Mouse (Mus musculus) midbrain, postnatal 0 days (tissue): ENCODE data around the gene Csnk1e. TPM values are rescaled to one million over a fixed set of nuclear protein-coding genes. Genes with fewer than 3 reads are reported as not detected.
A peak's percentile ranks its signal among the peaks of the same experiment; 100 is the strongest.

Experiments
- ATAC-seq: fragments of 200-750 bp; cut with Nextera tagmentation; 2 replicates; pipeline ENCODE4 v1.8.0; 2017; ENCODE audit warnings: moderate number of reproducible peaks, mild to moderate bottlenecking, moderate TSS enrichment, moderate library complexity; ENCODE audit not compliant: low FRiP score
- DNase-seq: peaks from one replicate; pipeline ENCODE4 v3.0.0-alpha.2; 2015; ENCODE audit warnings: low spot score
- H3K27ac ChIP-seq: fragments of 300-500 bp; sonication (generic); 2 replicates; pipeline ENCODE4 v1.5.1; 2014; ENCODE audit warnings: low read depth, mild to moderate bottlenecking, low read length, mixed read lengths
- H3K27me3 ChIP-seq: fragments of 300-500 bp; sonication (generic); 2 replicates; pipeline ENCODE4 v1.6.1; 2014; ENCODE audit warnings: low read length, control low read depth, mixed read lengths; ENCODE audit not compliant: insufficient read depth
- H3K36me3 ChIP-seq: fragments of 300-500 bp; sonication (generic); 2 replicates; pipeline ENCODE4 v1.6.1; 2014; ENCODE audit warnings: low read length, control low read depth, mixed read lengths; ENCODE audit not compliant: insufficient read depth
- H3K4me1 ChIP-seq: fragments of 300-500 bp; sonication (generic); 2 replicates; pipeline ENCODE4 v1.6.1; 2014; ENCODE audit warnings: mild to moderate bottlenecking, control low read depth, antibody characterized with exemption, low read length, mixed read lengths; ENCODE audit not compliant: insufficient read depth
- H3K4me2 ChIP-seq: fragments of 300-500 bp; sonication (generic); 2 replicates; pipeline ENCODE4 v1.6.1; 2014; ENCODE audit warnings: low read depth, mild to moderate bottlenecking, low read length, mixed read lengths; ENCODE audit not compliant: poor library complexity, severe bottlenecking
- H3K4me3 ChIP-seq: fragments of 300-500 bp; sonication (generic); 2 replicates; pipeline ENCODE4 v1.5.1; 2014; ENCODE audit warnings: low read depth, mild to moderate bottlenecking, low read length, moderate library complexity
- H3K9ac ChIP-seq: fragments of 300-500 bp; sonication (generic); replicated peaks from 2 replicates; pipeline ENCODE4 v1.6.1; 2014; ENCODE audit warnings: mild to moderate bottlenecking, low read length, moderate library complexity, mixed read lengths; ENCODE audit not compliant: poor library complexity, severe bottlenecking
- H3K9me3 ChIP-seq: fragments of 300-500 bp; sonication (generic); 2 replicates; pipeline ENCODE4 v1.6.1; 2016; ENCODE audit warnings: low read length, control low read depth
- CTCF ChIP-seq: IDR thresholded peaks from 2 replicates; pipeline ENCODE4 v1.5.1; 2016; ENCODE audit warnings: antibody characterized with exemption, mild to moderate bottlenecking
- WGBS: fragments of 180-500 bp; shearing (Covaris S2); extraction: QIAGEN DNeasy Blood & Tissue Kit; methylation state at CpG from one replicate; pipeline ENCODE4 v1.1.7; 2014; 5-methylcytosine and 5-hydroxymethylcytosine counted together
- polyA plus RNA-seq: library from polyadenylated mRNA; unstranded; fragments of >200 nt; fragmentation: Nextera tagmentation; extraction: Ambion mirVana; gene quantifications from 2 replicates; pipeline ENCODE4 v1.2.1, GENCODE M21; 2015
- total RNA-seq: library from RNA; depleted of rRNA; stranded (reverse); fragments of >200 nt; gene quantifications from 2 replicates; pipeline ENCODE4 v1.2.3, GENCODE M21; 2014

The Csnk1e gene
- total and polyA plus RNA-seq, 2 experiments from 2014 or later: 195 to 378 TPM

DNA sequence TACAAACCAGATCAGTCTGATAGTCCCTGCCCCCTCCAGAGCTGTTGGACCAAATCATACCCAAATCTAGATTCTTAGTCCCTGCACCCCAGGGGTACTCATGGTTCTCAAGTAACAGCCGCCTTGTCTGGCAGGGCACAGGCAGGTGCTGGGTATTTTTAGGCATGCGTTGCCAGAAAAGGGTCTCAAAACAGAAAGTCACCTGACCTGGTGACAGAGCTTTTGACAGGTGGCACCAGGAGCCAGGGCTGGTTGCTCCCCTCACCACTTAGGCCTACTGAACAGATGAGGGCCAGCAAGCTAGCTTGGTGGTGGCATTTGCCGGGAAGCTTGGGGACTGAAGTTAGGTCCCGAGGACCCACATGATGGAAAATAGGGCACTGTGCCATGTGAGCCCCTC lies 48.8 kb downstream of the Csnk1e start:
- H3K9ac ChIP-seq: no peak overlapping the region
- H3K36me3 ChIP-seq: no peaks in the 10 kb centered on the region
- no peak overlapping the region for H3K4me2 ChIP-seq
- H3K4me1 ChIP-seq: no peaks in the 10 kb centered on the region; the same call in 1 of the 2 replicates
- ATAC-seq (no peak), DNase-seq (no peak)
- H3K9me3 ChIP-seq: no peaks in the 10 kb centered on the region
- no peak overlapping the region for H3K4me3 ChIP-seq
- no peaks in the 10 kb centered on the region for H3K27me3 ChIP-seq
- H3K27ac ChIP-seq: no peak overlapping the region
- WGBS: 81% methylated on average over 4 of the region's 4 CpGs
- TF ChIP-seq CTCF: no peak

- WGBS: 58% methylated on average over 1 of the region's 1 CpGs
- no peaks in the 10 kb centered on the region for H3K36me3 ChIP-seq
- no peaks in the 10 kb centered on the region for H3K9me3 ChIP-seq
- H3K27ac ChIP-seq: no peak overlapping the region
- H3K4me3 ChIP-seq: no peak overlapping the region
- H3K27me3 ChIP-seq: no peaks in the 10 kb centered on the region
- DNase-seq (no peak), ATAC-seq (no peak)
- no peak for TF ChIP-seq CTCF
- no peak overlapping the region for H3K4me2 ChIP-seq
- no peak overlapping the region for H3K9ac ChIP-seq
- peaks cover 10% of the 10 kb centered on the region for H3K4me1 ChIP-seq
Observed at GRCm38 (mm10) chr15:79404277-79404676, 51.1 kb downstream of the Csnk1e start.

GRCm38 (mm10) chr15:79403763-79404210 lies 51.6 kb downstream of the Csnk1e start:
- Histone ChIP-seq H3K4me3 (peak overlapping the region; percentile 99), H3K27ac (peak overlapping the region; percentile 55), H3K36me3 (no peaks in the 10 kb centered on the region), H3K4me1 (peaks cover 10% of the 10 kb centered on the region), H3K4me2 (peak overlapping the region; percentile 89), H3K9ac (peak overlapping the region; percentile 93), H3K9me3 (no peaks in the 10 kb centered on the region), H3K27me3 (no peaks in the 10 kb centered on the region)
- DNase-seq: no peak
- ATAC-seq: no peak
- no peak for TF ChIP-seq CTCF
- 15% methylated on average over 9 of the region's 9 CpGs for WGBS

DNA sequence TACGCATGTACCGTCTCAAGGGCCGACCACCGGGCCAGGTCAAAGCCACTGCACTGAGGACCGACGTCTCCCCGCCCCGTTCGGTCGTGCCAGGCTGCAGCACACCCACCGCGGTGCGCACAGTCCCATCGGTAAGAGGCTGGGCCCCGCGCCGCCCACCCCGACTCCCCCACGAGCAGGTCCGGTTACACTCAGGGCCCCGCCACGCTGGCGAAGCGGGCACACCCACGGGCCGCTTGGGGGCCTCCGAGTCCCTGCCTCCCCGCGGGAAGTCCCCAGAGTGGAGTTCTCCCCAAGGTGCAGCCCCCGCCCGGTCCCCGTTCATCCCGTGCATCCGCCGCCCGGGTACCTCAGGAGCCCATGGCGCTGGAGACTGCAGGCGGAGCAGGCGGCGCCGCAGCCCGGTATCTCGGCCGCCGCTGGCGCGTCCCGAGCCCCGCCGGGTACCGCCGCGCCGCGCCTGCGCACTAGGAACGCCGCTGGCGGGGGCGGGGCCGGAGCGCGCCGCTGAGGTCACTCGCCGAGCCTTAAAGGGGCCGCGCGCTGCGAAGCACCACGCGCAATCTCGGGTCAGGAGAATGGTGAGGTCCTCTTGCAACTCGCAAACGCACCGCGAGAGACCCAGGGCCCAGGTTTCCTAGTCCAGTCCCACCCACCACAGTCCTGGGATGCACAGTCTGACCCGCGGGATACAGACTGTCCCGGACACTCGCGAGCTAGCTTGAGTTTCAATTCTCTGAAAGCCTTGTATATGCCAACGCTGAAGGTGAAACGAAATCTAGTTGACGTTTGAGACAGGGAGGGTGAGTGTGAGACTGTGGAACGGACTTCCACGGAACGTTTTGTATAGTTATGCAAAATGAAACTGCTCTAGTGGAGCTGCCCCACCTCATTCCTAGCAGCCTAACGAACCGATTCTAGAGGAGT lies 52.3 kb downstream of the Csnk1e start, which contains the start of gene Tmem184b:
TSS of gene Tmem184b (minus strand) at position 734 of the 927 bp plus-strand sequence.
- Histone ChIP-seq H3K27me3 (no peaks in the 10 kb centered on the region), H3K4me2 (peak within 1 kb of the TSS; percentile 89), H3K36me3 (no peaks in the 10 kb centered on the region), H3K4me1 (peaks cover 10% of the 10 kb centered on the region), H3K27ac (peak within 1 kb of the TSS; percentile 69), H3K4me3 (peak within 1 kb of the TSS; percentile 99), H3K9ac (peak within 1 kb of the TSS; percentile 93), H3K9me3 (no peaks in the 10 kb centered on the region)
- peak; percentile 90 for DNase-seq
- TF ChIP-seq CTCF: no peak
- under 1% methylated on average over 84 of the region's 90 CpGs for WGBS
- ATAC-seq: peak; percentile 87

- DNase-seq: no peak
- peak overlapping the region; percentile 89 for H3K4me2 ChIP-seq
- no peaks in the 10 kb centered on the region for H3K9me3 ChIP-seq
- H3K4me1 ChIP-seq: peaks cover 10% of the 10 kb centered on the region
- H3K9ac ChIP-seq: peak overlapping the region; percentile 93
- TF ChIP-seq CTCF: peak; percentile 17; the same call in 1 of the 2 replicates
- H3K27ac ChIP-seq: no peak overlapping the region
- H3K27me3 ChIP-seq: no peaks in the 10 kb centered on the region
- H3K36me3 ChIP-seq: no peaks in the 10 kb centered on the region
- 11% methylated on average over 5 of the region's 5 CpGs for WGBS
- H3K4me3 ChIP-seq: peak overlapping the region; percentile 99
- peak; percentile 13; the same call in 1 of the 2 replicates for ATAC-seq
Observed at GRCm38 (mm10) chr15:79402176-79402575, 53.2 kb downstream of the Csnk1e start.

- Histone ChIP-seq H3K9me3 (no peaks in the 10 kb centered on the region), H3K4me2 (peak overlapping the region; percentile 89), H3K9ac (peak overlapping the region; percentile 6; the same call in 1 of the 2 replicates), H3K4me1 (peaks cover 10% of the 10 kb centered on the region), H3K27ac (no peak overlapping the region), H3K4me3 (peak overlapping the region; percentile 99), H3K36me3 (0 out of 2 replicates have a peak, but pooled peaks cover under 1% of the 10 kb centered on the region), H3K27me3 (no peaks in the 10 kb centered on the region)
- ATAC-seq (no peak), DNase-seq (no peak)
- WGBS: 34% methylated on average over 7 of the region's 7 CpGs
- no peak for TF ChIP-seq CTCF
Observed at GRCm38 (mm10) chr15:79400975-79401365, 54.4 kb downstream of the Csnk1e start.
